ENCODE assay signal across 12 mouse cellular contexts in the genomic region with DNA sequence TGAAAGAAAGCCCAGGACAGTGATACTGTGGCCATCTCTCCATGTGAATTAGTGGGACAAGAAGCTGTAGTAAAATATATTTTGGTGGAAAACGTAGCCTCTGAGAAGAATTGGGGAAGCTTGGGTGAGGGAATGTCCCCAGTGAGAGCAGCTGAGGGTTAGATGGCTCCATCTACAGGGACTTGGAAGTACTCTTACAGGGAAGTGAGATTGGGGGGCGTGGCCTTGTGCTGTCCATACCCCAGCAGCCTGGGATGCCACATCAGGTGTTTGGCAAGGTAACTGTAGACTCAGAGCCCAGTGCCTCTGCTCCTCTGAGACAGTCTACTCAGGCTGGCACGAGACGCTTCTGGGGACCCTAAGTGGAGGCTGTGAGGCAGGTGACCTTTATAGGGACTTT. TPM values are rescaled to one million over a fixed set of nuclear protein-coding genes. Genes with fewer than 3 reads are reported as not detected.
DNase-seq lines count a peak whose midpoint lies in the region; ATAC-seq lines count a peak whose summit lies in the region.
"Had no signal": no experiment of that assay in that cellular context is flagged by ENCODE, and none has a peak within 500 bp of the region (broad histone marks: within the 10 kb centered on the region; RNA-seq: fewer than 3 reads in every experiment).

No protein-coding gene starts in this region.

- no peaks in the 10 kb centered on the region for H3K4me1 ChIP-seq in midbrain, embryonic 14.5 days (ENCODE audit: control insufficient read depth, insufficient read depth, low read length)
- H3K4me1 ChIP-seq in midbrain, embryonic 16.5 days (ENCODE audit: control insufficient read depth, insufficient read depth, low read length): no peaks in the 10 kb centered on the region
- H3K4me1 ChIP-seq in neural tube, embryonic 15.5 days: no peaks in the 10 kb centered on the region
- H3K4me1 ChIP-seq: liver, embryonic 13.5 days had no signal

- 0 out of 2 replicates have a peak, but pooled peaks cover 6% of the 10 kb centered on the region for H3K36me3 ChIP-seq in midbrain, embryonic 14.5 days (ENCODE audit: control insufficient read depth, insufficient read depth, low read length)
- H3K36me3 ChIP-seq in midbrain, embryonic 16.5 days (ENCODE audit: control insufficient read depth, insufficient read depth, low read length): no peaks in the 10 kb centered on the region; the same call in 1 of the 2 replicates
- H3K36me3 ChIP-seq in neural tube, embryonic 15.5 days: 0 out of 2 replicates have a peak, but pooled peaks cover 3% of the 10 kb centered on the region
- H3K36me3 ChIP-seq: liver, embryonic 13.5 days had no signal

- no peak overlapping the region for H3K9ac ChIP-seq in midbrain, embryonic 14.5 days (replicated peaks; ENCODE audit: low read length)
- no peak overlapping the region for H3K9ac ChIP-seq in midbrain, embryonic 16.5 days (ENCODE audit: low read depth, low read length)
- no peak overlapping the region for H3K9ac ChIP-seq in neural tube, embryonic 15.5 days (replicated peaks)
- H3K9ac ChIP-seq: liver, embryonic 13.5 days had no signal

- H3K9me3 ChIP-seq in midbrain, embryonic 14.5 days (ENCODE audit: control insufficient read depth, low read length): no peaks in the 10 kb centered on the region
- H3K9me3 ChIP-seq in midbrain, embryonic 16.5 days (replicated peaks; ENCODE audit: control insufficient read depth, low read length, poor library complexity, severe bottlenecking): no peaks in the 10 kb centered on the region
- no peaks in the 10 kb centered on the region for H3K9me3 ChIP-seq in neural tube, embryonic 15.5 days (replicated peaks)
- H3K9me3 ChIP-seq: liver, embryonic 13.5 days had no signal

- 42% methylated on average over 4 of the region's 4 CpGs for WGBS in midbrain, embryonic 14.5 days
- 45% methylated on average over 4 of the region's 4 CpGs for whole genome bisulfite sequencing in midbrain, embryonic 16.5 days
- 34% methylated on average over 4 of the region's 4 CpGs for WGBS in neural tube, embryonic 15.5 days

- DNase-seq in heart, adult 18-20 months: peak; percentile 10 to 23
- no peak for DNase-seq in heart, adult 8-10 months (ENCODE audit: low spot score)
- DNase-seq in midbrain, embryonic 14.5 days: peak; percentile 27
- DNase-seq in cerebellum, adult 8-10 months: no peak
- no peak for DNase-seq in ovary, postnatal 36 days (ENCODE audit: low spot score)
- DNase-seq: cerebellum, adult 9-10 months; kidney, adult 18-20 months; liver, embryonic 13.5 days; thymus, postnatal 25 days had no signal

- H3K4me2 ChIP-seq in midbrain, embryonic 14.5 days (ENCODE audit: low read length): no peak overlapping the region
- no peak overlapping the region for H3K4me2 ChIP-seq in midbrain, embryonic 16.5 days (ENCODE audit: low read length)
- H3K4me2 ChIP-seq in neural tube, embryonic 15.5 days: no peak overlapping the region
- H3K4me2 ChIP-seq: liver, embryonic 13.5 days had no signal

- H3K27me3 ChIP-seq in midbrain, embryonic 14.5 days (ENCODE audit: control insufficient read depth, insufficient read depth, low read length): no peaks in the 10 kb centered on the region
- no peaks in the 10 kb centered on the region for H3K27me3 ChIP-seq in midbrain, embryonic 16.5 days (ENCODE audit: control insufficient read depth, insufficient read depth, low read depth, low read length)
- no peaks in the 10 kb centered on the region for H3K27me3 ChIP-seq in neural tube, embryonic 15.5 days (replicated peaks)
- H3K27me3 ChIP-seq: liver, embryonic 13.5 days had no signal

- ATAC-seq in midbrain, embryonic 14.5 days (ENCODE audit: low FRiP score, low TSS enrichment): no peak
- no peak for ATAC-seq in midbrain, embryonic 16.5 days
- peak; percentile 86 for ATAC-seq in common myeloid progenitor, adult 5-6 weeks (replicated peaks; ENCODE audit: low read depth, poor library complexity, severe bottlenecking)
- ATAC-seq in neural tube, embryonic 15.5 days (ENCODE audit: low FRiP score): no peak

- H3K4me3 ChIP-seq in midbrain, embryonic 14.5 days (replicated peaks; ENCODE audit: low read depth, low read length): no peak overlapping the region
- H3K4me3 ChIP-seq in midbrain, embryonic 16.5 days (ENCODE audit: low read depth, low read length): no peak overlapping the region
- no peak overlapping the region for H3K4me3 ChIP-seq in neural tube, embryonic 15.5 days (replicated peaks)
- H3K4me3 ChIP-seq: liver, embryonic 13.5 days had no signal

- H3K27ac ChIP-seq in midbrain, embryonic 14.5 days (replicated peaks; ENCODE audit: low read depth, low read length): no peak overlapping the region
- H3K27ac ChIP-seq in midbrain, embryonic 16.5 days (ENCODE audit: low read length): no peak overlapping the region
- peak overlapping the region; percentile 73 for H3K27ac ChIP-seq in neural tube, embryonic 15.5 days (replicated peaks)
- H3K27ac ChIP-seq: liver, embryonic 13.5 days had no signal

RNA-seq across cellular contexts. Expression of a gene that starts 23.0 kb away (rescaled TPM):
- 10 to 100 TPM; 23.5 to 23.9 TPM for total RNA-seq in heart, adult 18-20 months (2021)
- 10 to 100 TPM; 26.4 to 28.9 (median 27.6) TPM for total RNA-seq in heart, adult 8-10 months (2022)
- polyA plus RNA-seq in midbrain, embryonic 14.5 days (2014; fragmentation: Nextera tagmentation; extraction: Ambion mirVana): 26.3 and 40.1 TPM in 2 replicates
- 38.1 and 39.4 TPM in 2 replicates for polyA plus RNA-seq in midbrain, embryonic 16.5 days (2015; fragmentation: Nextera tagmentation; extraction: Ambion mirVana)
- 11.3 and 14.2 TPM in 2 replicates for total RNA-seq in common myeloid progenitor, adult 5-6 weeks (2017)
- 34.7 and 41.3 TPM in 2 replicates for polyA plus RNA-seq in neural tube, embryonic 15.5 days (2015; fragmentation: Nextera tagmentation; extraction: Ambion mirVana)

RNA-seq across cellular contexts. Expression of a gene that starts 28.2 kb away (rescaled TPM):
- 10 to 100 TPM; 68.8 to 68.9 TPM for total RNA-seq in heart, adult 18-20 months (2021)
- total RNA-seq in heart, adult 8-10 months (2022): 10 to 100 TPM; 51.6 to 64.2 (median 60.8) TPM
- polyA plus RNA-seq in midbrain, embryonic 14.5 days (2014; fragmentation: Nextera tagmentation; extraction: Ambion mirVana): 222 and 237 TPM in 2 replicates
- polyA plus RNA-seq in midbrain, embryonic 16.5 days (2015; fragmentation: Nextera tagmentation; extraction: Ambion mirVana): 190 and 202 TPM in 2 replicates
- 244 and 248 TPM in 2 replicates for total RNA-seq in common myeloid progenitor, adult 5-6 weeks (2017)
- polyA plus RNA-seq in neural tube, embryonic 15.5 days (2015; fragmentation: Nextera tagmentation; extraction: Ambion mirVana): 168 and 184 TPM in 2 replicates

RNA-seq across cellular contexts. Expression of a gene that starts 54.1 kb away (rescaled TPM):
- 1 to 10 TPM; 5.2 to 7.0 TPM for total RNA-seq in heart, adult 18-20 months (2021)
- total RNA-seq in heart, adult 8-10 months (2022): 10 to 100 TPM in 1 of 4 experiments, 1 to 10 TPM in 3; 6.7 to 10.0 (median 7.8) TPM
- polyA plus RNA-seq in midbrain, embryonic 14.5 days (2014; fragmentation: Nextera tagmentation; extraction: Ambion mirVana): 7.3 and 12.2 TPM in 2 replicates
- 4.7 and 5.1 TPM in 2 replicates for polyA plus RNA-seq in midbrain, embryonic 16.5 days (2015; fragmentation: Nextera tagmentation; extraction: Ambion mirVana)
- total RNA-seq in common myeloid progenitor, adult 5-6 weeks (2017): 0.73 and 1.5 TPM in 2 replicates
- 4.2 and 6.9 TPM in 2 replicates for polyA plus RNA-seq in neural tube, embryonic 15.5 days (2015; fragmentation: Nextera tagmentation; extraction: Ambion mirVana)

Comparison
In these comparisons a context has a peak if more than half of its experiments do, and no peak if none do; other contexts are left out.
1. DNase-seq: peak in heart, adult 18-20 months (2 of 2) and midbrain, embryonic 14.5 days (single experiment); none in heart, adult 8-10 months (single experiment), cerebellum, adult 8-10 months (single experiment) and ovary, postnatal 36 days (single experiment).